Mouse (Mus musculus) naive thymus-derived CD4-positive, alpha-beta T cell, adult 5 months (primary cell): ENCODE data around the gene Shc1. TPM values are rescaled to one million over a fixed set of nuclear protein-coding genes. Genes with fewer than 3 reads are reported as not detected.

ENCODE experiments used
- polyA plus RNA-seq: library from polyadenylated mRNA; unstranded; fragments of 100-300 nt; shearing (Covaris generic); gene quantifications from one replicate; pipeline ENCODE4 v1.2.1, GENCODE M21; 2017

Shc1 gene
- polyA plus RNA-seq = 79.2 TPM

GRCm38 (mm10) chr3:89418170-89418860 is at the start of gene Shc1, which contains the start of gene Cks1b:
TSS of gene Shc1 (plus strand) at chr3:89418443.
TSS of gene Cks1b (minus strand) at chr3:89418383.

GRCm38 (mm10) chr3:89394006-89394893 is 24.0 kb upstream of the Shc1 start, which contains the start of gene Zbtb7b:
TSS of gene Zbtb7b (minus strand) at chr3:89394776.

GRCm38 (mm10) chr3:89402693-89403092 is 15.6 kb upstream of the Shc1 start, which contains the start of gene Lenep:
TSS of gene Lenep (minus strand) at chr3:89402793.

GRCm38 (mm10) chr3:89411490-89412393 is 6.5 kb upstream of the Shc1 start, which contains the start of gene Flad1:
TSS of gene Flad1 (minus strand) at chr3:89411870.

GRCm38 (mm10) chr3:89430171-89431159 is 12.2 kb downstream of the Shc1 start, which contains the start of gene Pygo2:
TSS of gene Pygo2 (plus strand) at chr3:89430214.

GRCm38 (mm10) chr3:89436176-89437113 is 18.2 kb downstream of the Shc1 start, which contains the start of gene Pbxip1:
TSS of gene Pbxip1 (plus strand) at chr3:89436706.

GRCm38 (mm10) chr3:89454401-89455177 is 36.3 kb downstream of the Shc1 start, which contains the start of gene Pmvk:
TSS of gene Pmvk (plus strand) at chr3:89454541.

Other genes with a start within 250 kb of the Shc1 start
- 217 TPM for gene Scamp3, start 241.0 kb upstream of the Shc1 start, polyA plus RNA-seq
- gene Fam189b, start 235.3 kb upstream of the Shc1 start, polyA plus RNA-seq = 143 TPM
- 72.7 TPM for gene Gba, start 215.5 kb upstream of the Shc1 start, polyA plus RNA-seq
- 1.5 TPM for gene Thbs3, start 203.3 kb upstream of the Shc1 start, polyA plus RNA-seq
- gene Mtx1, start 191.4 kb upstream of the Shc1 start, polyA plus RNA-seq = 102 TPM
- not detected for gene Muc1, start 189.4 kb upstream of the Shc1 start, polyA plus RNA-seq
- gene Krtcap2, start 172.5 kb upstream of the Shc1 start, polyA plus RNA-seq = 161 TPM
- 1.1 TPM for gene Trim46, start 172.1 kb upstream of the Shc1 start, polyA plus RNA-seq
- 74.9 TPM for gene Dpm3, start 159.1 kb upstream of the Shc1 start, polyA plus RNA-seq
- gene Slc50a1, start 147.9 kb upstream of the Shc1 start, polyA plus RNA-seq = 189 TPM
- not detected for gene Efna1, start 137.3 kb upstream of the Shc1 start, polyA plus RNA-seq
- gene Efna3, start 95.5 kb upstream of the Shc1 start, polyA plus RNA-seq = not detected
- gene Efna4, start 80.4 kb upstream of the Shc1 start, polyA plus RNA-seq = 0.21 TPM
- gene Adam15, start 68.4 kb upstream of the Shc1 start, polyA plus RNA-seq = 11.3 TPM
- gene Dcst2, start 56.5 kb upstream of the Shc1 start, polyA plus RNA-seq = 0.20 TPM
- 0.25 TPM for gene Dcst1, start 53.2 kb upstream of the Shc1 start, polyA plus RNA-seq
- 14.2 TPM for gene Zbtb7b, start 23.7 kb upstream of the Shc1 start, polyA plus RNA-seq
- gene Lenep, start 15.7 kb upstream of the Shc1 start, polyA plus RNA-seq = 0.31 TPM
- 25.3 TPM for gene Flad1, start 6.6 kb upstream of the Shc1 start, polyA plus RNA-seq
- gene Cks1b, start 60 bp upstream of the Shc1 start, polyA plus RNA-seq = 10.2 TPM
- 47.2 TPM for gene Pygo2, start 11.8 kb downstream of the Shc1 start, polyA plus RNA-seq
- gene Pbxip1, start 18.3 kb downstream of the Shc1 start, polyA plus RNA-seq = 82.6 TPM
- 9.9 TPM for gene Pmvk, start 36.1 kb downstream of the Shc1 start, polyA plus RNA-seq
- gene Kcnn3, start 101.7 kb downstream of the Shc1 start, polyA plus RNA-seq = not detected